1 mouse cellular context compared by ENCODE assay signal in the genomic region with DNA sequence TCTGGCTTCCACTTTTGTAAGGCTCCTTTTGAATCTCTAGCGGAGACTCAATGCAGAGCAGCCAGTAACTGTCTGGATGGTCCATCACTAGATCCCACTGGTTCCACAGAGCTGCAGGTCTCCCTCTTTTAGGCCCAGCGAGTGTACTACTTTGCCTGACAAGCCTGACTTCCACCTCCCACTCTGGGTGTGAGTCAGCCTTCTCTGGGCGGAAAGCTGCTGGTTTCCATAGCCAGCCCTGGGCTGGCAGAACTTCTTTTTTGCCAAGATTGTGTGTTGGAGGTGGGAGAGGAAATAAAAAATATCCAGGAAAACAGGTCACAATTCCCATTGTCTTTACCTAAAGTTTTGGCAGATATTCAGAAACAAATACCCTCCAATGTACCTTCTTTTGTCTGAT.
TF ChIP-seq lines count a peak whose summit lies in the region.

No protein-coding gene starts in this region.

TF ChIP-seq in MEL, 35 proteins besides CTCF, POLR2A, EP300 and RAD21:
- TF ChIP-seq KAT2A (conservative IDR thresholded peaks at IDR 0.05; ENCODE audit: low read depth, low read length) (no peak), TBP (IDR thresholded peaks at IDR 0.05; ENCODE audit: low read depth, low read length) (peak; percentile 88)
